Mouse (Mus musculus) gastrocnemius, adult 8-10 months (tissue): Measurements from ENCODE around the gene Narfl. TPM values are rescaled to one million over a fixed set of nuclear protein-coding genes. Genes with fewer than 3 reads are reported as not detected.
A peak's percentile ranks its signal among the peaks of the same experiment; 100 is the strongest.
"Not testable (repeated sequence)": the region's sequence is repeated elsewhere in the genome, so short reads cannot be mapped to it uniquely, and the experiment has no call there.

Source experiments
- DNase-seq, 2 experiments: peaks; one replicate each; pipeline ENCODE4 v3.0.0; 2022; ENCODE audit warnings: low spot score in 2 of 2
- total RNA-seq, 4 experiments: library from RNA; stranded (reverse); gene quantifications; 2 replicates each; pipeline ENCODE4 v1.2.4; 2022

The Narfl gene
- 10 to 100 TPM; 24.4 to 29.6 (median 26.5) TPM for total RNA-seq

DNA sequence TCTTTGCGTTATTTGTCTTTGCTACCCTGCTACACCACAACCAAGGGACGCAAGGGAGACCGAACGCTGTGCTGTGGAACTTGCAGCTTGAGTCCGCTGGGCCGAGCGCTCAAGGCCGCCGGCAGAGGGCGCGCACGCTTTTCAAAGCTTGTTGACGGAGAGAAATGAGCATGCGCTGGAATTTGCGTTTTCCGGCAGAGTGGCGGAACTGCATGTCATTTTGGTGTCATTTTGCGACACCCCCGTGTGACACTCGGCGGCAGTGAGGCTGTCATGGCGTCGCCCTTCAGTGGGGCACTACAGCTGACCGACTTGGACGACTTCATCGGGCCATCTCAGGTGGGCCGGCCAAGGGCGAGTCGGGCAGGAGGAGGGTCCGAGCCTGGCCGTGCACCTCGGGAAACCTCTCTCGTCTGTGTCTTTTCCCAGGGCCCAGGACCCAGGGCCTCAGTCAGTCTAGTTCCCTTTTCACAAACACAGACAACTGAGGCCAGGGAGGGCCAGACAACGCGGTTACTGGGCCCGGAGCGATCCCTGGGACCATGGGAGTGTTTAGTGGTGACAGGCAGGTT lies at the start of gene Narfl:
Gene Narfl (plus strand): TSS at position 228 of the 572 bp plus-strand sequence.
- DNase-seq, result peak; percentile 92 to 94

DNA sequence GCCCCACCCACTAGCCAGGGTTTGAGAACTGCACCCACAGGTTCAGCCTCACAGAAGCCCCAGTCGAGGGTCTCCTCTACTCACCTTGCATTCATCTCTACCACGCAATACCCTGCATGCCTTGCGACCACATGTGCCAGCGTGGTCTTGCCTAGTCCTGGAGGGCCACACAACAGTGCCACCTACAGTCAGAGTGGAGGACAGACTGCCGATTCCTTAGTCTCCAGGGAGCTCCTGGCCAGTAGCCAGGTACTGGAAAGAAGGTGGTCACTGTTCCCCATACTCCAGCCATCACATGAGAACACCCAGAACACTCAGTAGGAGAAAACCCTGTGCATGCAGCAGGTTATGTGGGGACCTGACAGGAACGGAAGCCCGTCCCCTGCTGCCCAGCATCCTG lies 49.7 kb upstream of the Narfl start:
- DNase-seq, result no peak

DNA sequence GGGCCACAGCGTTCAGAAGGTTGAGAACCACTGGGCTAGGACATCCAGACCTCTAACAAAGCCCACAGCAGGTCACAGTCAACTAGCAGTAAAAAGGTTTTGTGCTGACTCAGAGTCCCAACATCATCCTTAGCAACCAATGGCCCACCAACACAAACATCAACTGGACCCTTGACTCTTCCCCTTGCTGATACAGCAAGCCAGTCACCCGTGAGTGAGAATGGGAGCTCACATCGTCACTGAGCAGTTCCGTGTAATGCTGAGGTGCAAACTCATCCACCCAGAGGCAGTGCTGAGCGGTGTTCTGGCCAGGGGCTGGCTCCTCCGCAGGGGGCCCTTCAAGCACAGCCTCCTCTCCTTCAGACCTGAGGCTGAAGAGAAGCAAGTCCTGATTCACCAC lies 48.3 kb upstream of the Narfl start:
- DNase-seq, result no peak

DNA sequence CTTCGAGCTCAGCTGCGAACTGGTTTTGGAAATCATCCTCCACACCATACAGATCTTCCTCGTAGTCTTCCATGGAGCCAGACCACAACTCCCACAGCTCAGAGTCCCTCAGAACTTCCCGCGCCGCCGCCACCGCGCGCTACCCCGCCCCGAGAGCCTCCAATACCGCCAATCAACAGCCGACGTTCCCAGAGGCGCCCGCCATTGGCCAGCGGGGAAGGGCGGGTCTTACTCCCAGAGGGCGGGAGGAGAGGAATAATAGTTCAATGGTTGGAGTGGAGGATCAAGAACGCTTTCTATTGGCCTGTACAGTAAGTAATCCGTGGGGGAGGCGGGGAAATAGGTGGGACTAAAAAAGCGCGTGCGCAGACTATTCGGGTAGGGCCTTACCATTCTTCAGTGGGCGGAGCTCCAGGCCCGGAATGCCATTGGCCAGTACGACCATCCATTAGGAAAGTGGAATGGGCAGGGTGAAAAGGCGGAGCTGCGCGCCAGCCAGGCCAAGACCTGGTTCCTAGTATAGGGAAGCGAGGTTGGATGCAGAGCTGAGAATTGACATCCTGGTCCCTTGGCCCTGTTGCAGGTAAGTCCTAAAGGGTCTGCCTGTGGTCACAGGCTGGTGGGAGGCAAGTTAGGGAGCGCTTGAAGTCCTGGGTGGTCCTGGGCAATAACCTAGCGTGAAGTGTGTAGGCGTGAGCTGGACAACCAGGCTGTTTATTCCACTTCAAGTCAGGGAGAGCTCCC lies 46.1 kb upstream of the Narfl start, which contains the start of the genes Chtf18 and Rpusd1:
Gene Chtf18 (minus strand): TSS at position 155 of the 744 bp plus-strand sequence.
Gene Rpusd1 (plus strand): TSS at position 406 of the 744 bp plus-strand sequence.
- peak; percentile 100 for DNase-seq

DNA sequence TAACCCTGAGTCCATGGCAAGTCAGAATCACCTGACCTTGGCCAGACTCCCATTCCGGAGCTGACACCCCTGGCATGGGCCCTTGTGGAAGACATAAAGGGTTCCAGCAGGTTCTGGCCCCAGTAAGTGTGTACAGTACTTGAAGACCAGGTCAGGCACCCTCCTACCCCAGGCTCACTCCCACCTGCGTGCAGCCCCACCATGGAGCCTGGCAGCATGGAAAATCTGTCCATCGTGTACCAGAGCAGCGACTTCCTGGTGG lies 45.6 kb upstream of the Narfl start:
- DNase-seq, result peak in 1 of 2 experiments; percentile 12

DNA sequence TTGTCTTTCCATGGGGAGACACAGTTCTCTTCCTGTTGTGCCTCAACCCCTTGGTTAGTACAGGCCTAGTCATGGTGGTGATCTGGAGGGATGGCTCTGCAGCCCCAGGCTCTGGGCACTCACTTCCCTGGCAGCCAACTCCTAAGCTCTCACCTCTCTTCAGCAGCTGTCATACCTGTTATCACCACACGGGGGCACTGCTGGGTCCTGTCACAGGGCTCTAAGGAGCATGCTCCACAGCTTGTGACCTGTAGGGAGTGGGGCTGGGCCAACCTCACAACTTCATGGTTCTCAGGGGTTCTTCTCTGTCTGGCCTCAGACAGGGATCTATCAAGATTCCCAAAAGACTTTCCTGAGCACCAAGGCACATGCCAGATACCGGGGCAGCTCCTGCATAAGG lies 41.5 kb upstream of the Narfl start:
- DNase-seq, result peak; percentile 68 to 72

DNA sequence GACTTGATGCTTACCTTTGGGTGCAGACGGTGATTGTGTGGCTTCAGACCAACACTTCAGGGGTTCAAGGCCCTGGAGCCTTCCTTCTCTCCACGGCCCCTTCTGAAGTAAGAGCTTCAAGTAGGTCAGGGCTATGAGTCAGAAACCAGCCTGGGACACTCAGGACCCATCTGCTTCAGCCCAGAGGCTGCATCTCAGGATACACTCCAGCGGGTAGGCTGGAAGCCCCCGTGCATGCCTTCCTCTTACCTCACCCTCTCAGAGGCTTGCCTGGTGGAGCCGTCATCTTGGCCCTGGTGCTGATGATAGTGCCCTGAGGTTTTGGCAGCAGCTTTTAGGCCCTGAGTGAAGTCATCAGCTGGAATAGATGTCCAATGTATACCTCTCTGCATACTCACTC lies 38.3 kb upstream of the Narfl start:
- no peak for DNase-seq

DNA sequence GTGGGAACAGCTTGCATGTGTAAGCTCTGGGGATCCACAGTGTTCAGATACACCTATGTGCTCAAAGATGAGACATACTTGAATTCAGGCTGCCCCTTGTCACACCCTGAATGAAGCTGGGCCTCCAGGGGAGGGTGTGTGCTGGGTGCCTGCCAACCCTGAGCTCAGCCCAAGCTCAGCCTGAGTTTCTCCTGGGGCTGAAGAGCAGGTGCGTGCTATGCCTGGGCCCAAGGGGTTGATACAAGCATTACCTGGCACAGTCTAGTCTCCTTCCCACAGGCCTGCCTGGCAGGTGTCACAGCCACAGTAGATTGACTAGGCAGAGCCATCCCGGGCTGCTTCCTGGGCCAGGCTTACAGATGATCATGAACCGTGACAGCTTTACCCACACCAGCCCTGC lies 37.8 kb upstream of the Narfl start, which contains the start of gene Mslnl:
Gene Mslnl (plus strand): TSS at position 298 of the 400 bp plus-strand sequence.
- DNase-seq, result no peak

DNA sequence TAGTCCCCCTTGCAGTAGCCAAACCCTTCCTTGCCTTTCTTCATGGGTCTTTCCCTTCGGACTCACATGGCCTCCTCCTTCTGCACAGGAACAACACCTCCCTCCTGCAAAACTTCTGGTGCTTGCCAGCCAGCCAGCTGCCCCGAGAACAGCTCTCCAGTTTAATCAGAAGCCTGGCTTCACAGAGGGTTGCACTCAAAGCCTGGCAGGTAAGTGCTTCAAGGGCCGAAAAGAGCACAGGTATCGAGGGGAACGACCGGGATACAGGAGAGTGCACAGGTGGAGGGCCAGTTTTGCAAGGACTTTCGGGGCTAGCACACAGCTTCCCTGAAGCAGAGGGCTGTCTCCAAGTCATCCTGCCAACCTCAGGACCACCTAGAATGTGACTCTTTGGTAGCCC lies 34.7 kb upstream of the Narfl start:
- no peak for DNase-seq

DNA sequence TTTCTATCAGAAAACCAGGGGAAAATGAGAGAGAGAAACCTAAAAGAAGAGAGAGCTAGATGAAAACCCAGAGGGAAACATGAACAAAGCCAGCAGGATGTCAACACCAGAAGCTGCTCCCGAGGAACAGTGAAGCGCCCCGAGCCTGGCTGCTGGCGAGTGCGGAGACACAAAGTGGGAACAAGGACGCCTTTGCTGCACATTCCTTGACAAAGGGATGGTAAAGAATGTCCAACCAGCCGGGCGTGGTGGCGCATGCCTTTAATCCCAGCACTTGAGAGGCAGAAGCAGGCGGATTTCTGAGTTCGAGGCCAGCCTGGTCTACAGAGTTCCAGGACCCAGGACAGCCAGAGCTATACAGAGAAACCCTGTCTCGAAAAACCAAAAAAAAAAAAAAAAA lies 32.1 kb upstream of the Narfl start:
- not testable (repeated sequence) for DNase-seq

DNA sequence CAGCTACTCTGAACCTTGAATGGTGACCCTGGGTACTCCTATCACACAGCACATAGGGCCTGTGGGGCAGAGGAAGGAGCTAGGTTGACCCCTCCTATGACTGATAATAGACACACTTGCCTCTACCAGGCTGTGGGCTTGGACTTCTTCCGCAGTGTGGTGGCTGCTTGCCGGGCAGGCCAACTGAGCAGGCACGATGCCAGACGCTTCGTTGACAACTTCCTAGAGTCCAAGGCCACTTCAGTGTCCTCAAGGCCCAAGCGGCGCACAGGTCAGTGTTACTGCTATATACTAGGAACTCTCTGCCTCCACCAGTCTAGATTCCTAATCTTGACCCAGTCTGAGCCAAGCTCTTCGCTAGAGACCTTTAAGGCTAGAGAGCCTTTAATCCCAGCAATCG lies 29.7 kb upstream of the Narfl start:
- no peak for DNase-seq

DNA sequence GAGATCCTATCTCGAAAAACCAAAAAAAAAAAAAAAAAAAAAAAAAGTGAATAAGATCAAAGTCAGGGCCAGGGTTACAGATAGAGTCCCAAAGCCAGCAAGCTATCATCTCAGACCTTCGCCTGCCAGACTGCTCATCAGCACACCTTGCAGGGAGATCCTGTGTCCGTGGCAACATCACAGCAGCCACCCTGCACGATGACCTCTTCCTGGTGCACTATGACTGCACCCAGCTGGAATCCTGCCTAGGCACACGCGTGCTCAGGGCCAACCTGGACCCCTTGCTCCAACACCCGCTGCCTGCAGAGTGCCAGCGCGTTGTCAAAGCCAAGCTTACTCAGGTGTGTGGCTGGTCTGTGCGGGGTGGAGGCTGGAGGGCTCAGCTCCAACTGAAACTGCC lies 29.3 kb upstream of the Narfl start:
- DNase-seq, result no peak

DNA sequence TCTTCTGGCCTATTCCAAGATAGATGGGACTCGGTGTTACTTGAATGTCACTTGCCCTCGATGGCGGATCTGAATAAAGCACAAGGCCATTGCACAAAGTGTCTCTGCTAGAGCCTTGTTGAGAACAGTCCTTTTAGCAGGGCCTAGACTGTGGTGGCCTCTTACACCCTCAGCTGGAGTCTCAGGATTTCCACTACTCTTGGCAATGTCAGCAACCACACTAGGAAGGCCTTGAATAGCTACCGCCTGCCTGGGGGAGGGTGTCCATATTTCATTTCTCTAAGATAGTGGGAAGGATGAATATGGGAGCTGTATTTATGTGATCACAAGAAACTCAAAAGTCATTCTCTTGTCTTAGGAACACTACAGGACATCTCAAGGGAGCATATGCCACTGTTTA lies 25.3 kb upstream of the Narfl start:
- no peak for DNase-seq

DNA sequence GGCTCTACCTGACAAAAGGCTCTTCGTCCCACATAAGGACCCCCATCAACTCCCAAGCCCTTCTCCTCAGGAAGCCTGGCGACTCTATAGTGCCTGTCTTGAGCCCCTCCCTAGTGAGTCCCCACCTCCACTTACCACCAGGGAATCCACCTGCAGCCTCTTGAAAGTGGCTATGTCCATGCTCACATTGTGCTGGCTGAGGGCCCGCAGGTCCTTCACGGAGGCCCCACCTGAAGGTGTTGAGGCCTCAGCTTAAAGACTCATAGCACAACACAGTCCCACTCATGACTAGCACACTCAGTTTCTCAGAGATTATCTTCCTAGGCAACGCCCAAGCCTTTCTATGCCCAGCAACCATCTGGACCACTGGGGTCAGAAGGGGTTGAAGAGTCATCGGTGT lies 24.3 kb upstream of the Narfl start:
- DNase-seq, result no peak

DNA sequence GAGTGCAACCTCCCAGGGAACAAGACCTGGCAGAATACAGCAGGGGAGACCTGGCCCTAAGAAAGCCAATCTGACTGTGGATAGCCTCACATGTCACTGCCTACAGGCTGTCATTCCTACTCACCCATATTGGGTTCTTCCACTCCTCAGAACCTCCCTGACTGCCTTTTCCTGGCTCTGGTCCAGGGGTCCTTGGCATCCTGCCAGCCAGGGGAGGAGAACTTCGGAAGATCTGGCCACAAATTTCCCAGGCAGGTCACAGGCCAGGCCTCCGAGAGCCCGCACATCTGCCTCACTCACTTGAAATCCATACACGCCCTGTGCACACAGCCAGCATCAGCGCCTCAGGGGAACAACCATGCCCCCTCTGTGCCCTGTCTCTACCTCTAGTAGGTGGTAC lies 22.1 kb upstream of the Narfl start:
- DNase-seq, result no peak

DNA sequence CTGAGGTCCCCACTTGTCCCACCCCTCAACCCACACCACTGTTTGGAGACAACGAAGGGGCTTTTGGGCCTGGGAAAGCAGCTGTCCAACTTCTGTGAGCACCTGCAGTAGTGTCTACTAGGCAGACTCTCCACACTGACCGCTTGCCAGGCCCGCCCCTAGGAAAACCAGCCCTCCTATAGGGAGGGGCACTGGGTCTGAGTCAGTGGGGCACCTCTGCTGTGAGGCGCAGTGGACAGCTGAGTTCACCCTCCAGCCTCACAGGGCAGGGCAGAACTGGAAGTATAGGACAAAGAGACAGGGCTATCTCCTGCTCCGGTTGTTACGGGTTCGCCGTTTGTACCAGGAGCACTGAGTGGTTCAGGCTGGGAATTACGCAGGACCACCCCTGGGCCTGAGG lies 19.3 kb upstream of the Narfl start, which contains the start of gene Msln:
Gene Msln (minus strand): TSS at position 138 of the 400 bp plus-strand sequence.
- DNase-seq, result no peak

DNA sequence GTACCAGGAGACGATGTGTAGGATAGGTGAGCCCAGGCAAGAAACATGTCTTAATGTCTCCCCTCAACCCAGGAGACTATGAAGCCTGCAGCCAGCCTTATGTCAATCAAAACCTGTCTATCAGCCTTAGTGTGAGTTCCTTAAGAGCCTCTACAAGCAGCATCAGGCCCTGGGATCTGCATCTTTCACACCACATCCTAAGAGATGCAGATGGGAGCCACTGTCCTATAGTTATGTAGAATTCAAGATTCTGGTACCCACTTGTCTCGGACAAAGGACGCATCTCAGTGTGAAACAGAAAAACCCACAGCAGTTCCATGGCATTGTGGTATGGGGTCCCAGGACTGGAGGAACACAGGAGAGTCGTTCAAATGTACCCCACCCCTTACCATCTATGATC lies 18.5 kb upstream of the Narfl start:
- no peak for DNase-seq

DNA sequence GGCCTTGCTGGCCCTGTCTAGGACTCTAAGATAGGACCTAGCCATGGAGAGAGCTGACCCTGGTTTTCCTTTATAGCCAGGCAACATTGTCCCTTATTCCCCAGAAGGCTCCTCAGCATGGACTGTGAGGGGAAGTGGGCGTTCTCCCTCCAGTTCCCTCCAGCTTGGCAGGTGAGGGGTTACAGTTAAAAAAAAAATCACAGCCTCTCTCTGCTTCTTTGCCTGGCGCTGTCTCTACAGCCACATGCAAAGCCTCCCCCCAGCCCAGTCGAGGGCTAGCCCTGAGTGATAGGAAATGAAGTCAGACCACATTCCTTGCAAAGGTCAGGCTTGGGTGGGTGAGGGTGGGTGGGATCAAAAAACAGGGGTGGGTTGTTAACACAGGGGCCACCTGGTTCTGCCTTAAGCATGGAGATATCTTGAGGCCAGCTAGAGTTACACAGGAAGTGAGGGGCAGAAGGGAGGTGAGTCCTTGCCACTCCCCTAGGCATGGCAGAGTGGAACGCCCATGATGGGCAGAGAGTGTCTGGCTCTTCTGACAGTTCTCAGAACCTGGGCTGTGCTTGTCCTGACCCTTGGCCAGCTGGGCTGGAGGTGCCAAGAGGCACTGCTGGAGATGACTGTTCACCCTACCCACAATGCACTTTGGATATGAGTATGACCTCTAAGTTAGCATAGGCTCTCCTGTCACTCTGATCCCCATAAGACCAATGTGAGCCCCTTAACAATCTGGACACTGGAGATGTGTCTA lies 17.8 kb upstream of the Narfl start:
- no peak for DNase-seq

DNA sequence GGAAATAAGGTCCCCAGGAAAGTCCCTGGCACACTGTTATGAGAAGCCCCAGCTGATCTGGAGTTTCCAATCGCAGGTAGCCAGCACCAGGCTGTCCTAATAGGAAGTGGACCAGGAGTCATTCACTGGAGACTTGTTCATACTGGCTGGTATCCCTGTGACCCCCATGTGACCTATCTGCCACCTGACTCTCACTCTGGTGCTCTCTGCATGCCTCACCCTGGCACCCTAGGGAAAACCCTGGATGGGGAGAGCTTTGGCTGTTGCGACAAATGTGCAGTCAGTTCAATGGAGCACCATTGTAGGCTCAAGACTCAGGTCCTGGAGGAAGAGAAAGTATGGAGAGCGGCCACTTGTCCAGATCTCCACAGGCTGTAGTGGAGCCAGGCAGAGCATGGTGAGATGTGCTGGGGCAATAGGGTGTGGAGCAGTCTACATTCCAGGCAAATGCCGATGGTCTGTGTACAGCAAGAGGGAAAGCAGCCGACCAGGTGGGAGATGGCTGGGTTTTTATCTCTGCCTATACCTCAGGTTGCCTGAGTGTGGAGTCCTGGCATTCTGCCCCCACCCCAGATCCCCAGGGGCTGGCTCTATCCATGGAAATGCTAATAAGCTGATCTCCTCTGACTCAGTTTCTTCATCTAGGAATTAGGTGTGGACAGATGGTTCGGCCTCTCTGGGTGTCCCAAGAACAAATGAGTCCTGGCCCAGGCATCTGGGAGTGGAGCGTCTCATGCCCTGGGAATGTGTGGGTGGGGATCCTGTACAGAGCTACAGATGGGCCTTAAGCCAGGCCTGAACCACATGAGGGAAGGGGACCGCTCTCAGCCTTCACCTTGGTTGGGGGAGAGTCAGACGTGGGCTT lies 17.0 kb upstream of the Narfl start:
- DNase-seq, result no peak

DNA sequence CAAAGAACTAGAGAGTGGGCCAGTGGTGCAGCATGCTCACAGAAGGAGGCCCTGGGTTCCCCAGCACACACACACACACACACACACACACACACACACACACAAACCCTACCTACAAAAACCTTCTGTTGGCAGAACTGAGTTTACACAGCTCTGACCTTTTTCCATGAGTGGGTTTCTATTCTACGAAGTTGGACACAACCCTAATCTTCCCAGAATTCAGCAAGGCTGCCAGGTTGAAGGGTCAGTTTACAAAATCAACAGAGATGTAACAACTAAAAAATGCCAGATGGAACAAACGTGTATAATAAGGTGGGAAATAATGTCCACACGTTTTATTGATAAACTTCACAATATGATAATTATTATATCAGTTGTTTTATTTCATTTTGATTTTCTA lies 15.9 kb upstream of the Narfl start:
- DNase-seq, result no peak

DNA sequence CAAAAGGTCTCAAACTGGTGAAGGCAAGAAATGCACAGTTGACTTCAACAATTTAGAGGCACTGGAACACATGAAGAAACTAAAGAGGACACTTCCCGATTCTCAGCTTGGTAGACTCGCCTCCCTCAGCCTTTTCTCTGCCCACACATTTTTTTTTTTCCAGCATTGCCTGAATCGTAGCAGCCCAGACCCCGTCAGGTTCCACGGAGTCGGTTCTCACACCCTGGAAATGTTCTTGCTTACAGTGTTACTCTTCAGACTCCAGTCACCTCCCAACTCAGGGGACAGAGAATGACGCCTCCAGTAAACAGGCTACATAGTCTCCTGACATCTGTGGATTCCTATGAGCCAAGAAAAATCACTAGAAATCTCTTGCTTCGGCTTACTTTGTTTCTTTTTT lies 13.4 kb upstream of the Narfl start:
- DNase-seq, result no peak

DNA sequence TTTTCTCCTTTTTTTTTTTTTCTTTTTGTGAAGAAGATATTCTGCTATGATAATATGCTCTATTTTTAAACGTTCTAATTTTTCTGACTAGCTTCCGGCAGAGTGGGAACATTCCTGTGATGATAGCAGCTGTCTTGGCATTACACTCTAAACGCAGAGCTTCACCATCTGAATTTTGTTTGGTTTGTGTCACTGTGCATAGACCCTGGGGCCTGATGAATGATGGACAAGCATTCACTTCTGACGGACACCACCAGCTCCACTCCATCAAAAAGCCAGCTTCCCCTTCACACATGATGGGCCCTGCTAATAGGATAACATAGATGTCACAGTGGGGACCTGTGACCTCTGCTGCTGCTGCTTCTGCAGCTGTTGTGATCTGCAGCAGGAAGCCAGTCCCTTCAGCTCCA lies 12.0 kb upstream of the Narfl start:
- no peak for DNase-seq
